Mouse (Mus musculus): Measurements from ENCODE around the gene Sstr3. TPM values are rescaled to one million over a fixed set of nuclear protein-coding genes. Genes with fewer than 3 reads are reported as not detected.

The Sstr3 gene
- polyA plus RNA-seq, 1 experiment from 2014 or later: 0.13 TPM

DNA sequence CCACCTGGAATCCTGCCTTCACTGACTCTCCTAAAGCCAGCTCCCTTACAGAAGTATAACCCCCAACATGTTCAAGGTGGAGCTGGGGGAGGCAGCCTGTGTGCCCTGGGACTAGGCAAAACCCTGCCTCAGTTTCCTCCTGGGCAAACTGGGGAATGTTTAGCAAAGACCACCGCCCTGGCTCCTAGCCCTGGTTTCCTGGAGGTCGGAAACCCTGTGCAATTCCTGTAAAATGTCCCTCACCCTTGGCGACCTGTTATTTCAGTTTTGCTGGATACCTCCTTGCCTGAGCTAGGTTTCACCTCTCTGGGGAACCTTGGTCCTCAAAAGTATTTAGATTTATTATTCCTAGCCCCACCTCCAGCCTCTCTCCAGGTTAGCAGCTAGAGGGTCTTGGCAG is 14.3 kb downstream of the Sstr3 start:
- WGBS: 74% methylated on average over 3 of the region's 3 CpGs
- H3K4me1 ChIP-seq (replicated peaks): peaks cover 45% of the 10 kb centered on the region
- peak overlapping the region; percentile 86 for H3K27ac ChIP-seq (ENCODE audit: poor library complexity, severe bottlenecking)
- no peak for ATAC-seq (ENCODE audit: insufficient number of reproducible peaks, low FRiP score)
- H3K4me3 ChIP-seq: no peak overlapping the region; the same call in 1 of the 2 replicates
- peak overlapping the region; percentile 74; the same call in 1 of the 2 replicates for H3K9ac ChIP-seq
- H3K36me3 ChIP-seq: peaks cover 3% of the 10 kb centered on the region; the same call in 1 of the 2 replicates
- H3K9me3 ChIP-seq (replicated peaks): no peaks in the 10 kb centered on the region
- no peaks in the 10 kb centered on the region for H3K27me3 ChIP-seq (replicated peaks)
- H3K4me2 ChIP-seq: peak overlapping the region; percentile 72

DNA sequence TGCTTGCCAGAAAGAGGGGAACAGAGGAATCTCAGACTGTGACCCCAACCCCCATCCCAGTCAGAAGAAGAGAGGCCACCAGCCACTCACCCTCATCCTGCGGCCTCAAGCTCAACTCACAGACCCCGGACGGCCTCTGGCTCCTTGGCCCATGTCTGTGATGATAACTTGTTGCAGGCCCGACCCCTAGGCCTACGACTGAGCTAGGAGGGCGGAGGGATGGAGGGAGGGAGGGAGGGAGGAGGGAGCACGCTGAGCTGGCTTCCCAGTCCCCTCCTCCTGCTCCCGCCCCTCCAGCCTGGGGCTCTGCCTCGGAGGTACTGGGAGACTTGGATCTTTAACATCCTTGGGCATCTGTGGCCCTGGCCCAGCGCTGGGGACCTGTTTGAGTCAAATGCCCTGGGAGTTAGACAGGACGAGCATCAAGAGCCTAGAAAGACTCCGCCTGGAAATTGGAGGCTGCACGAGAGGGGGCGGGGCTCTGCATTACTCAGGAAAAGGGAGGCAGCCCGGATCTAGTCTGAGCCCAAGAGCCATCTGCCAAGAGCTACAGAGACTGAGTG is 15.0 kb downstream of the Sstr3 start:
- WGBS: 2% methylated on average over 15 of the region's 15 CpGs
- ATAC-seq (ENCODE audit: insufficient number of reproducible peaks, low FRiP score): peak; percentile 66
- peaks cover 45% of the 10 kb centered on the region for H3K4me1 ChIP-seq (replicated peaks)
- no peaks in the 10 kb centered on the region for H3K9me3 ChIP-seq (replicated peaks)
- peak overlapping the region; percentile 72 for H3K4me2 ChIP-seq
- H3K27me3 ChIP-seq (replicated peaks): no peaks in the 10 kb centered on the region
- H3K36me3 ChIP-seq: peaks cover 9% of the 10 kb centered on the region; the same call in 1 of the 2 replicates
- H3K4me3 ChIP-seq: peak overlapping the region; percentile 46
- peak overlapping the region; percentile 77 for H3K27ac ChIP-seq (ENCODE audit: poor library complexity, severe bottlenecking)
- H3K9ac ChIP-seq: peak overlapping the region; percentile 74

DNA sequence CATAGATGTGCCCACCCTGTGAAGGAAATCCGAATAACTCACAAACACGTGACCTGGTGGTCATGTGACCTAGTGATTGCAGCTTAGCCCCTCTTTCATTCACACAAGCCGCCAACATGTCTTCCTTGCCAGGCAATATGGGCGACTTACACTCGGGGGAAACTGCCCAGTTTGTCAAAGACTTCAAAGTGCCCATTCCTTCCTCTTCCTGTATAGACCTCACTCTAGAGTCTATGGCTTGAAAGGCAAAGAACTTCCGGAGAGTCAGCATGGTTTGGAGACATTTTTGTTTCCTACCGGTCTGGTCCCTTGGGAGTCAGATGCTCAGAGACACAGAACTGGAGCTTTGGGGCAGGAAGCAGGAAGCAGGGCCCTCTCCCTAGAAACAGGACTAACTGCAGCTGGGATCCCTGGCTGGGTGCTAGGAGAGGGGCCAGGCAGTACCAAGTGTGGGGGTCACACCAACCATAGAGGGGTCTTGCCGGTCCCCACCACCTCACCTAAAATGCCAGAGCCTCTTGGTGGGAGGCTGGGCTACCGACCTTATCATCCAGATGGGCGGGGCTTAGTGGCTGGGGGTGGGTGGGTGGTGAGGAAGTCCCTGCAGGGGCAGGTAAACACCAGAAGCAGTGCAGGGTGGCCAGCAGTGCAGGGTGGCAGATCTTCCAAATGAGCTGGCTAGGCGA is 15.6 kb downstream of the Sstr3 start:
- peak overlapping the region; percentile 74 for H3K9ac ChIP-seq
- peak; percentile 3; the same call in 1 of the 2 replicates for ATAC-seq (ENCODE audit: insufficient number of reproducible peaks, low FRiP score)
- H3K27ac ChIP-seq (ENCODE audit: poor library complexity, severe bottlenecking): peak overlapping the region; percentile 77
- H3K36me3 ChIP-seq: peaks cover 12% of the 10 kb centered on the region; the same call in 1 of the 2 replicates
- H3K9me3 ChIP-seq (replicated peaks): no peaks in the 10 kb centered on the region
- no peaks in the 10 kb centered on the region for H3K27me3 ChIP-seq (replicated peaks)
- H3K4me1 ChIP-seq (replicated peaks): peaks cover 45% of the 10 kb centered on the region
- peak overlapping the region; percentile 72 for H3K4me2 ChIP-seq
- WGBS: 31% methylated on average over 11 of the region's 11 CpGs
- H3K4me3 ChIP-seq: peak overlapping the region; percentile 46

DNA sequence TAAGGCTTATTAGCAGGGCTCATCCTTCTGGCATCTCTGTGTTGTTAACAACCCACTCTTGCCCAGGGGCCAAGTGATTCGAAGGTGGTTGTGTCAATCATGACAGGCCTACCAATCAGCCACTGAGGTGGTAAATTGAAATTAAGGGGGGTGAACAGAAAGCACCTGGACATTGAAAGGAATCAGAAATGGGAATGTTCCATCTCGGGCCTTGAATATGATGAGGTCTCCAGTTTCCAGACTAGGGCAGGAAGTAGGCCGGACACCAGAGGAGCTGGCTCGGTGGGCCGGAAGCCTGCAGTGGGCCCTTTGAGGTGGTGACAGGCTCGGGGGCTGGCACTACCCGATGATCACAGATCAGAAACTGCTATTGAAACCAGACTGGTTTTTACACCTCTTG is 16.5 kb downstream of the Sstr3 start:
- peaks cover 45% of the 10 kb centered on the region for H3K4me1 ChIP-seq (replicated peaks)
- no peak overlapping the region for H3K9ac ChIP-seq
- ATAC-seq (ENCODE audit: insufficient number of reproducible peaks, low FRiP score): no peak
- peak overlapping the region; percentile 77; the same call in 1 of the 2 replicates for H3K27ac ChIP-seq (ENCODE audit: poor library complexity, severe bottlenecking)
- H3K4me3 ChIP-seq: no peak overlapping the region
- no peaks in the 10 kb centered on the region for H3K27me3 ChIP-seq (replicated peaks)
- H3K4me2 ChIP-seq: peak overlapping the region; percentile 72
- H3K36me3 ChIP-seq: peaks cover 12% of the 10 kb centered on the region; the same call in 1 of the 2 replicates
- WGBS: 54% methylated on average over 7 of the region's 7 CpGs
- H3K9me3 ChIP-seq (replicated peaks): no peaks in the 10 kb centered on the region

DNA sequence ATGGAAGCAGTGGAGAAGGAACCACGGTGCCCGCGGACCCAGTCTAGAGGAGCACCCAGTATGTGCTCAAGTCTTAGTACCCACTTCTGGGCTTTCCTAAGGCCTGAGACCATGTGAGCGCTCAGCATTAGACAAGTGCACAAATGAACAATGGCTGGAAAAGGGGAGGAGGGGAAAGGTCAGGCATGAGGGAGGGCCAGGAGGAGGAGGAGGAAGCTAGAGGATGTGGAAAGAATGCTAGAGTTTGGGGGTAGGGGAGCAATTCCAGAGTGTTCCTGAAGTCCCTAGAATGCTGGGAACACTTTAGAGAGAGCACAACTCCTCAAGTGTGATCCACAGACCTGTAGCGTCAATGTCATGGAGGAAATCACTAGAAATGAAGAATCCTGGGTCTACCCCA is 20.3 kb downstream of the Sstr3 start:
- 84% methylated on average over 5 of the region's 5 CpGs for WGBS
- Histone ChIP-seq H3K27me3 (replicated peaks) (no peaks in the 10 kb centered on the region), H3K4me2 (no peak overlapping the region), H3K9me3 (replicated peaks) (no peaks in the 10 kb centered on the region), H3K4me3 (no peak overlapping the region), H3K36me3 (peaks cover 12% of the 10 kb centered on the region; the same call in 1 of the 2 replicates), H3K9ac (no peak overlapping the region), H3K27ac (ENCODE audit: poor library complexity, severe bottlenecking) (no peak overlapping the region), H3K4me1 (replicated peaks) (peaks cover 30% of the 10 kb centered on the region; the same call in 1 of the 2 replicates)
- ATAC-seq (ENCODE audit: insufficient number of reproducible peaks, low FRiP score): no peak

DNA sequence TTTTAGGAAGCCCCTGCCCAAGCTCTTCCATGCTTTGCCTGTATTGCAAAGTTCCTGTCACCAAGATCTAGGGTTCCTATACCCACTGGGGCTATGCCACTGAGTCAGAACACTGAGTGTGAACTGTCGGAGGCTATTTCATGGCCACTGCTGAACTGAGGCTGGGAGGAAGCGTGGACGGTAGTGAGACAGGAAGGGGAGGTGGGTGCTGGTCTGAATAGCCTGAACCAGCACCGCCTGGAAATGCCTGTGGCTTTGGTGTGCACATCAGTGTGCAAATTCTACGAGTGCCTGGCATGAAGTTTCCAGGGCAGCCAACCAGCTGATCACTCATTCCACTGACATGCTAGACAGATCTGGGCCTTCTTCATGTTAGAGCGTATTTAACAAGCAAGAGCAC is 22.6 kb downstream of the Sstr3 start:
- Histone ChIP-seq H3K36me3 (peaks cover 12% of the 10 kb centered on the region; the same call in 1 of the 2 replicates), H3K4me3 (no peak overlapping the region), H3K4me1 (replicated peaks) (peaks cover 18% of the 10 kb centered on the region), H3K27ac (ENCODE audit: poor library complexity, severe bottlenecking) (no peak overlapping the region), H3K27me3 (replicated peaks) (no peaks in the 10 kb centered on the region), H3K4me2 (no peak overlapping the region), H3K9me3 (replicated peaks) (no peaks in the 10 kb centered on the region), H3K9ac (no peak overlapping the region)
- WGBS: 61% methylated on average over 6 of the region's 6 CpGs
- no peak for ATAC-seq (ENCODE audit: insufficient number of reproducible peaks, low FRiP score)

DNA sequence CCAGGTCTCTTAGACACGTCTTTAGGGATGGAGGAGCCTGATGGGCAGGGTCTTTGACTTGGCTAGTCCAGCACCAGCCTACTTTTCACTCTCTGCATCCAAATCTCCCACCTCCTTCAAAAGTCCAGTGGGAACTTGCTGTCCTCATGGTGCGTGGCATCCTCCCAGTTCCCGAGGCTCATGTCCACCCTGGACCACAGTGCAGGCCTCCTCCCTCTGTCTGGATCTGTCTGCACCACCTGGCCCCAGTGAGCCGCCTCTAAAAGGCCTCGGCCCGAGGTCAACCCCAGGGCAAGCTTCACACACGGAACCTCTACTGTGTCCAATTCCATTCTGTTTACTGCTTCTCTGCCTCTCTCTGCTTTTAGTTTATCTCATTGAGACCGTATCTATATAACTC is 23.2 kb downstream of the Sstr3 start:
- Histone ChIP-seq H3K9ac (no peak overlapping the region), H3K4me1 (replicated peaks) (peaks cover 18% of the 10 kb centered on the region), H3K27ac (ENCODE audit: poor library complexity, severe bottlenecking) (no peak overlapping the region), H3K27me3 (replicated peaks) (no peaks in the 10 kb centered on the region), H3K9me3 (replicated peaks) (no peaks in the 10 kb centered on the region), H3K4me2 (no peak overlapping the region), H3K4me3 (no peak overlapping the region), H3K36me3 (peaks cover 12% of the 10 kb centered on the region; the same call in 1 of the 2 replicates)
- no peak for ATAC-seq (ENCODE audit: insufficient number of reproducible peaks, low FRiP score)
- 67% methylated on average over 8 of the region's 8 CpGs for WGBS

DNA sequence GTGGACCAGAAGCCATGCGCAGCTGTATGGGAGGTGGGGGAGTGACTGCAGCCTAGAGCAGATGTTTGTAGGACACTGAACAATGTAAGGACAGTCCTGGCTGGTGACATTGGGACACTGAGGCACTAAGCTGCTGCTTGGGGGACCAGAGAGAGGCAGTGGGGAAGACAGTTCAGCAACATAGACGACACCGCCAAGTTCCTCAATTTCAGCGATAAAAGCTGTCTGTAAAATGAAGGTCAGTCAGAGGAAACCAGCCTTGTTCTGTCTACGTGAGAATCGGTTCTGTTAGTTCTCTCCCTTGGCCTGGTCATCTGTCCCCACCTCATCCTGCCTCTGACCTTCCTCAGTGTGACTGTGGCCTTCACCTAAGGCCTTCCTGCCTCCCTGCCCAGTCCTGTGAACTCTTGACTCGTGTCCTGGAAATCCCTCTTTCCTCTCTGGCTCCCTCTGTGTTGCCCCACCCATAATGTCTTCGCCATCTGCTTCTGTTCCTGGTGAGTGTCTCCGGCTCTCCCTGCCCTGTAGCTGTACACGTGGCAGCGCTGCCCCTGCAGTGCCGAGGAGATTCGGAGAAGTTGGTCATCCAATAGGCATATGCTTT is 24.3 kb downstream of the Sstr3 start:
- peaks cover 10% of the 10 kb centered on the region; the same call in 1 of the 2 replicates for H3K36me3 ChIP-seq
- no peaks in the 10 kb centered on the region for H3K27me3 ChIP-seq (replicated peaks)
- H3K4me2 ChIP-seq: no peak overlapping the region
- 53% methylated on average over 13 of the region's 13 CpGs for WGBS
- H3K9me3 ChIP-seq (replicated peaks): no peaks in the 10 kb centered on the region
- no peak overlapping the region for H3K9ac ChIP-seq
- H3K27ac ChIP-seq (ENCODE audit: poor library complexity, severe bottlenecking): no peak overlapping the region; the same call in 1 of the 2 replicates
- H3K4me3 ChIP-seq: no peak overlapping the region
- H3K4me1 ChIP-seq (replicated peaks): peaks cover 18% of the 10 kb centered on the region
- no peak for ATAC-seq (ENCODE audit: insufficient number of reproducible peaks, low FRiP score)

DNA sequence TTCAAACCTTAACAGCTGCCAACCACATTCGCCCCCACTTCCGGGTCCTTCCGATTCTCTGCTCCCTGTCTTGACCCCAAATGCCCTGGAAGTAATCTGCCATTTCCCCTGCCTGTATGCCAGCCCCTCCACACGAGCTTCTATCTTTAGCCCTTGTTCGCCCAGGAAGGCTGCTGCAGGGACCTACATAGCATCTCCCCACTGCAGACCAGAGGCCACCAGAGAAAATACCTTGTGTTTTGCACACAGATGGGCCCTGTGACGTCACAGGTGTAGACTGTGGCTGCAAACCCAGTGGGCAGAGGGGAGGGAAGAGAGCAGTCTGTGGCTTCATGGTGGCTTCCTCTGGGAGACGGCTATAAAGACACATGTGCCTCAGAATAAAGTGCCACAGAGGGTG is 26.3 kb downstream of the Sstr3 start:
- Histone ChIP-seq H3K9ac (no peak overlapping the region), H3K4me2 (no peak overlapping the region), H3K27me3 (replicated peaks) (no peaks in the 10 kb centered on the region), H3K9me3 (replicated peaks) (no peaks in the 10 kb centered on the region), H3K4me3 (no peak overlapping the region), H3K36me3 (no peaks in the 10 kb centered on the region), H3K27ac (ENCODE audit: poor library complexity, severe bottlenecking) (no peak overlapping the region), H3K4me1 (replicated peaks) (peaks cover 18% of the 10 kb centered on the region)
- no peak for ATAC-seq (ENCODE audit: insufficient number of reproducible peaks, low FRiP score)
- 57% methylated on average over 7 of the region's 7 CpGs for WGBS

DNA sequence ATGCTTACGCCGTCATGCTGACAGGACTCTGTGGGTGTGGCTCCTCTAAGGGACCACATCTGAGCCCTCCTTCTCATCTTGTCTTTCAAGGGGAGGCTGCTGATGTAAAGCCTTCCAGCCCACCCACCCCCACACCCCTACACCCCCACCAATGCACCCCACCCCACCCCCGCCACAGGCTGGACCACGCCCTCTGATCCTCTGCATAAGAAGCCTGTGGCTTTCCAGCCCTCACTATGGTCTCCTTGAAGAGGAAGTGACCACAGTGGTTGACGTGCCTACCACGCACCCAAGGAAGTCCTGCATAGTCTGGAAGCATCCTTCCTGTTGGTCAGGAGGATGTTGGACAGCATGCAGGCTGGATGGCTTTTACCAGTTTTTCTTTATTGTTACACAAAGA is 28.7 kb downstream of the Sstr3 start:
- Histone ChIP-seq H3K9me3 (replicated peaks) (no peaks in the 10 kb centered on the region), H3K4me2 (no peak overlapping the region), H3K27me3 (replicated peaks) (no peaks in the 10 kb centered on the region), H3K4me3 (no peak overlapping the region), H3K36me3 (no peaks in the 10 kb centered on the region), H3K4me1 (replicated peaks) (peaks cover 18% of the 10 kb centered on the region), H3K27ac (ENCODE audit: poor library complexity, severe bottlenecking) (no peak overlapping the region), H3K9ac (no peak overlapping the region)
- WGBS: 77% methylated on average over 6 of the region's 6 CpGs
- no peak for ATAC-seq (ENCODE audit: insufficient number of reproducible peaks, low FRiP score)

DNA sequence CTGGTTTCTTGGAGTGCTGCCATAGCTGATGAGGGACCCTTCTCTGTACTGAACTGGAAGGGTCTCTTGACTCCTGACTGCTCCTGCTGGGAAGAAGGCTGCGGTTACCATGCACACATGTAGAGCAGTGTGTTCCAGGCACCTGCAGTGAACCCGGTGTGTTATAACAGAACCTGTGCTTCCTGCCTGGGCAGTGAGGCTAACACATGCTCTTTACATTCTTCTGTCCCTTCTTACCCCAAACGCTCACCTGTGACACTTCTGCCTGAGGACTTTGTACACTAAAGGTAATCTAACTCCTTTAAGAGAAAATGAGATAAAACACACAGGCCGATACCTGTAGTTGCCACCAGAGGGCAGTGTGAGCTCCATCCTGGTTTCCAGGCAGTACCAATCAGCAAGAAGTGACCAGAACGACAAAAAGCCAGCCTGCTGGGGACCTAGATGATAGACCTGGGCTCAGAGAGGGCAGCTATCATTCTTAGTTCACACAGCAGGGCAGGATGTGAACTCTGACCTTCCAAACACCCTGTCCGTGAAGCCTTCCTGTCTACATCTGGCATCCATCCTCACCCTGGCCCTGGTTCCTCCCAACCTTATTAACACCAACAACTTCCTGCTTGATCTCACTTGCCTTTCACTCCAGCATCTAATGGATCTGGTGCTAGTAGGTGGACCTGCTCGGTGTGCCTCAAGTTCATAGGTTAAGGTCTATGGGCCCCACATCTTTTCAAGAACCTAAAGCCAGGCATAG is 29.9 kb downstream of the Sstr3 start:
- Histone ChIP-seq H3K9me3 (replicated peaks) (no peaks in the 10 kb centered on the region), H3K27me3 (replicated peaks) (no peaks in the 10 kb centered on the region), H3K4me3 (no peak overlapping the region), H3K4me1 (replicated peaks) (peaks cover 15% of the 10 kb centered on the region), H3K4me2 (no peak overlapping the region), H3K36me3 (no peaks in the 10 kb centered on the region), H3K9ac (0 out of 2 replicates have a peak overlapping the region, but pooled peaks have one; percentile 4), H3K27ac (ENCODE audit: poor library complexity, severe bottlenecking) (no peak overlapping the region)
- ATAC-seq (ENCODE audit: insufficient number of reproducible peaks, low FRiP score): no peak
- WGBS: 29% methylated on average over 7 of the region's 7 CpGs

Measured in heart, embryonic 12.5 days (tissue).